Mouse (Mus musculus) E14TG2a.4 (cell line): ENCODE results near the gene Adamts6.

Experiments
- CTCF ChIP-seq: conservative IDR thresholded peaks from 2 replicates; pipeline ENCODE4 v1.5.1; 2014; ENCODE audit warnings: low read length
- POU5F1 ChIP-seq: IDR thresholded peaks from 2 replicates; pipeline ENCODE4 v1.6.1; 2014; ENCODE audit warnings: low read length, borderline replicate concordance

DNA sequence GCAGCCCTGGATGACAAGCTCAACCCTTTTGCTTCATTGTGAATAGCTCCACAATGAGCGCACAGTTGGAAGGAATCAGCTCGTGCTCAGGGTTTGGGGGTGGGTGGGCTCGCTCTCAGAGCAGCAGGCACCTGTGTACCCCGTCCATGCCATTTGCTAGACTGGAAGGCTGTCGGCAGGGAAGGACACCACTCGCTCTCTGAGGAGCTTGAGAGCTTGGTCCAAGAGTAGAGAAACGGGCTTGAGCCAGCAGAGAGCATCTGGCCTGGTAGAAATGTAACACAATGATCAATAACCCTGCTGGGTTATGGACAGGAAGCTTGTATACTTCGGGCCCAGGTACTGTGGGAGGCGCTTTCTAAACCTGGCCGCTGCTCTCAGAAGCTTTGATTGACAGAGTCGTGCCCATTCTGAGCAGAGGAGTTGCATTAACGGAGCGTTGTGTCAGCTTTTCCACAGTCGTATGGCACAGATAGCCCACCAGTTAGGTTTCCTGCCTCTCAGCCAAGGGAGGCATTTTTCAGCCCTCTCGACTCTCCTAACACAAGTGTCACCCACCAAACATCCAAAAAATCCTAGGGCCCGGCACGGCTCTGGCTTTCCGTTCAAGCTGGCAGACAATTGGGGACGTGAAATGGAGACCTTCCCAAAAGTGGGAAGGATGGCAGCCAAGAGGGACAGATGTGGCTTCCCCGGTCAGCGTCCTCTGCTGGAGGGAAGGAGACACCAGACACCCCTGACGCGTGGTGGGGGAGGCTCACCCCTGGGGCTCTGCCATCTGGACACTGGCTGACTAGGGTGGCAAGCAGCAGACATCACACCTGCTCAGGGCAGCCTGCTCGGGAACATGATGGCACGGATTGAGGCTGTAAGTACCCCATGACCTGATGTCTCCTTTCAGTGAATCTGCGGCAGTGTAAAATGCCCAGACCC lies 222.2 kb downstream of the Adamts6 start:
- TF ChIP-seq CTCF (no peak), POU5F1 (no peak)
